Mouse (Mus musculus): ENCODE results near the gene Baz2a.

- TF ChIP-seq POLR2A (IDR thresholded peaks at IDR 0.05; ENCODE audit: extremely low read depth, insufficient read depth, low read length): peak; percentile 96
- no peak for TF ChIP-seq CTCF (IDR thresholded peaks at IDR 0.05; ENCODE audit: low read depth, low read length)
Observed at GRCm38 (mm10) chr10:128082880-128083421, 8.4 kb upstream of the Baz2a start, which contains the start of gene Atp5b.

All from liver, adult 2 months (tissue).